Mouse (Mus musculus) urinary bladder, postnatal 4 days (tissue): ENCODE data around the gene Mgat4a.
A peak's percentile ranks its signal among the peaks of the same experiment; 100 is the strongest.

Experiments
- DNase-seq, 2 experiments: peaks; one replicate each; pipeline ENCODE4 v3.0.0; 2021 to 2022; ENCODE audit warnings: low spot score in 2 of 2

Mgat4a gene

DNA sequence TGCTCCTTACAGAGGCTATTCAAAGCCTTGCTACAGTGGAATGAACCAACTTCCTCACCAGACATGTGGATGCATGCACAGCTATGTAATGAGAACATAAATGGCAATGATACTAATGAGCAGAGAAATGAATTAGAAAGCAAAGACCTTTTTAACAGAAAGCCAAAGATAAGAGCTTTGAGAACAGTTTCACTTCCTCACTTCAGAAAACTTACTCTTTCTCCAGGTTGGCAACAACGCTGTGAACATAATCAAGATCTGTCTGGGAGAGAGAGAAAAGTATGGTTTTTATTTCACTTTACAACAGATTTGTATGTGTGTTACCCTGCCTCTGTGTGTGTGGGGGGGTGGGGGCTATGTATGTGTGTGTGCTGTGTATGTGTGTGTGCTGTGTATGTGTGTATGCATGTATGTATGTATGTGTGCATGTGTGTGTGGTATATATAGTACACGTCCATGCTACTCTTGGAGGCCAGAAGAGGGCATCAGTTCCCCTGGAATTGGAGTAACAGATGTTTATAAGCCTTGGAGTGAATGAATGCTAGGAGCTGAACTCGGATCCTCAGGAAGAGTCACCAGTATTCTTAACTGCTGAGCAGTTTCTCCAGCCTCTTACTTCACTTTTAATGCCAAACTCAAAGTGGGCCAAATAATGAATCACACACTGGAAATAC lies 74.4 kb downstream of the Mgat4a start:
- DNase-seq, result no peak

DNA sequence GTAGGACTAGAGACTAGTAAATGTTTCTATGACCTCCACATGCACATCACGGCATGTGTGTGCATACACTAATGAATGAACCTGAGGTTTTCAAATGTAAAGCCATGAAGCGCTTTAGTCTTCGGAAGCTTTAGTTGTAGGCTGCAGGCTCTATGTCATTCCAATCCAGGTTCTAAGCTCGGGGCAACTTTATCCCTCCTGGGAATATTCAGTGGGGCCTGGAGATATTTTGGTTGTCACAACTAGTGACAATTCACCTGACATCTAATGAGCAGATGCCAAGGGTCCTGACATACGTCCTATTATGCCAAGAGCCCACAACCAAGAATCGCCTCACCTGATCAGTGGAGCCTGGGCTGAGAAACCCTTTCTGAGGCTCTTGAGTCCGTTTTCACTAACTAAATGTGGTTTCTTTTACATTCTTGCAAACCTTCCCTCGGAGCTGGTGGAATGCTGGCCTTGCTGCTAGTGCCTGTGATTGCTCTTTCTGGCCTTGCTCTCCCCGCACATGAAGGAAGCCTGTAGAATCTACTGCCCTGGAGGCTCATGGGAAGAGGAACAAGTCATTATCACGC lies 75.9 kb downstream of the Mgat4a start:
- DNase-seq, result no peak

DNA sequence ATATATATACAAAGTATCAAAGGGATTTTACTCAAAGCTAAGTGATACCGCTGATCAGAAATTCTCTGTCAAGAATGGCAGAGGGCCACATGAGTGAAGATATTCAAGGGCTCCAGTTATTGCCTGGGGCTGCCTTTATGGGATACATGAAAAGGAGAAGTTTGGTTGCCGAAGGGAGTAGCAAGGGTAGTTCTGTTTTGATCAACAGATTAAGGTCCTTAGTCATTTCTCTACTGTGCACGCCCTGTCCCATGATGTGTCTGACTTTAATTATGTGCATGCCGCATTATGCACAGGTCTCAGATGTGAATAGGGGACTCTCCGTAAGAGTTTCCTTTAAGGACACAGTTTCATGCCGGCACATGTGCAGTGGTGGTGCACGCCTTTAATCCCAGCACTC lies 83.3 kb downstream of the Mgat4a start:
- no peak for DNase-seq

DNA sequence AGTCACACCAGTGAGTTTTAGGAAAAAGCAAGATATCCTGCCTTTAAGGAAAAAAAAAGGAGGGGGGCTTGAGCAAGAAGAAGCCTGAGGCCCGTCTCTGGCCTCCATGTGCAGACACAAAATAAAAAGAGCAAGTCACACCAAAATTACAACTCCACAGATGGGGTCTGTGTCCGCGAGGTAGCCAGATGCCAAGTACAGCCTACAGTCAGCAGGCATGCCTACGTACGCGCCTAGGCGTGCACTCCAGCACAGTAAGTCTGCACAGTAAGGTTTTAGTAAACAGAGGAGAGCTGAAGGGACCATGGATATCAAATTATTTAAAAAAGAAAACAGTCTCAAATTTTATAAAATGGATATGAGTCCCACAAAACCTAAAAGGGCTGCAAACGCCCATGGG lies 89.5 kb downstream of the Mgat4a start:
- no peak for DNase-seq

DNA sequence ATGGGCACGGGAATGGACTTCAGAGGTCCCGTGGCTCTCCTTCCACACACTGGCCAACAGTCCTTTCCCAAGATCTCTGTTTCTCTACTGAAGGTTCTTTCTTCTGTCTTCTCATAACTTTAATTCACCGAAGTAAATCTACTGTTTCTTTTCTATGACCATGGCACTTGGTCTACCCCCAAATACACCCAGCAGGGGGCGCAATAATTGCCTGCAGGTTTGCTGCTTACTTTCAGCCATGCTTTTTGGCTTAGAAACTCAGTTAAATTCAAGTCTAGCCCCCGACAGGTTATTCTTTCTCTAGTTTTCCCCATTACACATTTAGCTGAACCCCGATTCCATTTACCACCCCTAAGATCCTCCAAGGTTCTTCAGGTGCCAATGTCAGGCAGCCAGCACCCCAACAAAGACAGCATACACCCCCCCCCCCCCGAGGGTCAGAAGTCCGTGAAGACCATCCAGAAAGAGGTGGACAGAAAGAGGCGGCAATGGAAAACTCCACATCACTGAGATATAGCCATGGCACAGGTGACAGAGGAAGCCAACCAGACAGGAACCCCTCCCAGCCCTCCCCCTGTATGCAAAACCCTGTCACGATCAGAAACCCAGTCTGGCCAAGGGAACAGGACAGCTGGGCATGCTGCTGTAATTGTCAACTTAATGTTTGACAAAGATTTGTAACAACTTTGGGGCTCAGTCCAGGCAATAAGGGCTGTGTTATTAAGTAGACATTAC lies 92.3 kb downstream of the Mgat4a start:
- DNase-seq, result peak in 1 of 2 experiments; percentile 66

DNA sequence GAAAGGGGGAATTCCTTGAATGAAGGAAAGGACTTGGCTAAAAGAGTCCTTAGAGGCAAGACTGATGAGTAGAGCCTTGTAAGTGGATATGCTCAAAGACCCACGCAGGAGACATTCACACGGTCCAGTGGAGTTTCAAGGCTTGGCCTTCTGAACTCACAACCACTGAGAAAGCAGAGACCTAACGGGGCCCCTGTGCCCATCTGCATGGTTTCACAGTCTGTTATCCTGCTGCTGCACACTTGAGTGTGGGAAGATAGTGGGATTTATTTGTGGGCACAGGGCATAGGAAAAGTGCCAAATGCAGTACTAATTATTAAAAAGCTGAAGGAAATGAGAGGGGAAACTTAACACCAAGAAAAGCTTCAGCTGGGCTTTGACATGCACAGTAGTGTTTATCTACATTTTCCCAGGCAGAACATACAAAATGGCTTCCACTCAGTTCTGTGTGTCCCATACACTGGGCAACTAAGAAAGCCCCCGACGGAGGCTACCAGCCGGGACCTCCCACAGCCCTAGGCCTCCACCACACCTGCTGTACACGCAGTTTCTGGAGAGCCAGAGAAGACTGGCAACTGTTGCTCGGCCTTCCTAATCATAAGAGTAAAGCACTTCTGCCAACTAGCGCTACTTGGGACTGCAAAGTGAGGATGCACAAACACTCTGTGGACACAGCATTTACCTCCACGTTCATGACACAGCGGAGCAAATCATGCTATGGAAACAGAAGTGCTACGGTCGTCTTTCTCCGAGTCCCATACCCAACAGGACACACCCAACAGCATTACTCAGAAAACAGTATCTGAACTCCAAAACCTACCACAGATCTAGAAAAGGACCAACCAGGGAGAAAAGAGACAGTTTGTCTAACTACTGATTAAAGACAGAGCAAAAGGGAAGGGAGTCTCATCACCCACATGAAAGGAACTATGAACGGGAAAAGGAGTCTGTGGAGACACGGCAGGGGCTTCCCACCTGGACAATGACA lies 97.7 kb downstream of the Mgat4a start:
- DNase-seq, result no peak

DNA sequence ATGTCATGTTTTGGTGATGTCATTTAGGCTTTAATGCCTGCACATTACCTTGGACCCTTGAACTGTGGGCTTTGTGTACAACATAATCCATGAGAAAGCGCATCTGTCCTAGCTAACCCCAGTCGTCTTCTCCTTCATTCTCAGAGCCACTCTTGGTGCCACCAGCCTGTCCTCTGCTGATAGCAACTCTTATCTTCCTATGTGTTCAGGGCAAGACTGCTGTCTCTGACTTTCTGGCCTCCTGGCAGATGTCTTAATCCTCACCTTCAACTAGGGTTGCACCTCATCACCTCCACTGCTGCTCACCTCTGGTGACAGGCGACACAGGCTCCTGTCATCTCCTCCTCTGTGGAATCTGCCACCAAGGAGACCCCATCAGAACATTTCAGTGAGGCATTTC lies 104.4 kb downstream of the Mgat4a start:
- no peak for DNase-seq

DNA sequence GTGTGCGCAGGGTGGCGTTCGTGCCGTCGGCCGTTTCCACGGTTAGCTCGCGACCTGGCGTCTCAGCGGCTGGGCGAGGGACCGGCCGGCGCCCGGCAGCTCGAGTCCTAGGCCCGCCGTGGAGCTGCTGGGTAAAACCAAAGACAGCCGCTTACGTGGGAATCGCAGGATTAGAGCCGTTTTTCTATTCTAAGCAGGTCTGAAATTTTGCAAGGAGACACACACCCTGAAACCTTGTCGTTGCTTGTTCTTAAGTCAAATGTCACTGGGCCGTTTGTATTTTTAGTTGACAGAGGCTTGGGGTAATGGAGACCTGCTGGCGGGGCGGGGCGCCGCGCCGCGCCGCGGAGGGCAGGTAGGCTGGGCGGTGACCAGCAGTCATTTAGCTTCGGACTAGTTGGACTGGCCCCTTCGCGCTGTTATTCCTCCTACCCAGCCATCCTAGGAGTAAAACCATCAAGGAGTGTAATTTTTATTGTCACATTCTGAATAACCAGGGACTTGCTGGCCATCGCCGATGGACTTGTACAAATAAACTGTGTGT lies 110.4 kb downstream of the Mgat4a start:
- no peak for DNase-seq

DNA sequence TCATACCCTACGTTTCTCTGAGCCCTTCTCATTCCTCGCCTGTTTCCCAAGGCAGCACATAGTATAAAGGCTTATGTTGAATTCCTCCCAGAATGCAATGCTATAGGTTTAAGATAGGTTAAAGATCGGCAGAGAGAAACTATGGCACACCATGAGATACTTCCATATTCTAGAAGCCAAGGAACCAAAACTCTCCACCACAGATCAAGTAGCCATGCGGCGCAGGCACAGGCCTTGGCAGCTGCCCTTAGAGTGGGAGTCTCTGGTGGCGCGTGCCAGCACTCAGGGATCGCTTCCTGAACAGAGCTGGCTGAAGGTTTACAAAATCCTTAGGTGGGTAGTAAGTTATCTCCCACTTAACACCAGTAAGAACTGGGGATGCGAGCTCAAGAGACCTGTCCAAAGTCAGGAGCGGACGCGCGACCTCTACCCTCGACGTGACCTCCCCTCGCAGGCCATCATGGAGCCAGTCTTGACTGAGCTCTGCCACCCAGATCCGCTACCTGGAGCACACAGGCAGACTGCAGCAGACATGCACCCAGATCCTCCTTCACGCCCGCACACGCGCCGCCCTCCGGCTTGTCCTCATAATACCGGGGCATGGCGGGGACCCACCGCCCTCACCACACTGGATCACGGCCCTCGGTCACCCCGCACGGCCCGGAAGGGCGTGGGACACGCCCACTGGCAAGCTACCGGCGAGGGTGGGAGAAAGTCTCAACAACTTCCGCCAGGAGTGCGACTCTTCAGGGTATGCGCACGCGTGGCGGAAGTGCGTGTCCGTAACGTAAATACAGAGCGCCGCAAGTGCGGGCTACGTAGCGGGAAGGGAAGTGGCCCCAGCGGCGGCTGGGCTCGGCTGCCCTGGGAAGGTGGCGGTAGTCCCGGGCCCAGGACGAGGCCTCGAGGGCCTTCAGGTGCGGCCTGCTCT lies 111.2 kb downstream of the Mgat4a start, which contains the start of the genes Coa5 and Unc50:
Gene Coa5 (minus strand): TSS at position 738 of the 931 bp plus-strand sequence.
Gene Unc50 (plus strand): TSS at position 774 of the 931 bp plus-strand sequence.
- peak; percentile 90 to 91 for DNase-seq

DNA sequence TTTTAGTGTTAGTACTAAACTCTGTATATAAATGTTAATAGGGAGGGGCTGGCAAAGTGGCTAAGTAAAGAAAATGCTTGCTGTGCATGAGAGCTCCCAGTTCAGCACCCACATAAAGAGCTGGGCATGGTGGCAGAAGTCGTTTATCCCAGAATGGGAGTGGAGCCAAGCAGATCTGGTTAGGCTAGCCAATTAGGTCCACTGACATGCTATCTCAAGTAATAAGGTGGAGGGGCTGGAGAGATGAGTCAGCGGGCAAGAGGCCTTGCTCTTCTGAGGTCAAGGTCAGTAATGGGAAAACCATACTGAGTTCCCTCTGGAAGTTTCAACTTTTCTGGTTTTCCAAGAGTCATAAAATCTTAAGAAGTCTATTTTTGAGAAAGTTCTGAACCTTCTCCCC lies 111.9 kb downstream of the Mgat4a start:
- no peak for DNase-seq

DNA sequence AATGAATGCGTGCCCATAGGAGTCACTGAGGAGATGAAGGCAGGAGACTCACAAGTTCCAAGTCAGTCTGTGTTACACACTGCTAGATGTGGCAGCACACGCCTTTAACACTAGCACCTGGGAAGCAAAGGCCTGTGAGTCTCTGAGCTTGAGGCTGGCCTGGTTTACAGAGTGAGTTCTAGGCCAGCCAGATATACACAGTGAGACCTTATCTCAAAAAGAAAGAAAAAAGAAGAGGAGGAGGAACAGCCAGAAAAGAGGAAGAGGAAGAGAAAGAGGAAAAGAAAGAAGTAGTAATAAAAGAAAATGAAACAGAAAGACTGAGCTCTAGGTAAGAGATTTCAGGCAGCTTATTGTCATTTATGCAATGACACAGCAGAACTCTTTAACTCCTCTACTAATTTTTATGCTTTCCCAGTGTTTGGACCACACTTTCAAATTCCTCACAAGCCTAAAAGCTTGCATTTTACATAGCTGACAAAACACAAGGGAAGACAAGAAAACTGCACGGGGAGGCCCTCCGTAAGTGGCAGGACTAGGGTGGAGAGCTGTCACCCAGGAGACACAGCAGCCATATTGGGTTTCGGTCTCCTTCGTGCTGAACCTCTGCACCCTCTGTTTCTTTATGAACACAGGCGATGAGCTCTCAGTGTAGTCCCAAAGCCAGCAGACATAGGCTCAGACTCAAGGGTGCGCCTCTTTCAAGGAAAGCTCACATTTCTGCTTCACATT lies 113.5 kb downstream of the Mgat4a start:
- no peak for DNase-seq

DNA sequence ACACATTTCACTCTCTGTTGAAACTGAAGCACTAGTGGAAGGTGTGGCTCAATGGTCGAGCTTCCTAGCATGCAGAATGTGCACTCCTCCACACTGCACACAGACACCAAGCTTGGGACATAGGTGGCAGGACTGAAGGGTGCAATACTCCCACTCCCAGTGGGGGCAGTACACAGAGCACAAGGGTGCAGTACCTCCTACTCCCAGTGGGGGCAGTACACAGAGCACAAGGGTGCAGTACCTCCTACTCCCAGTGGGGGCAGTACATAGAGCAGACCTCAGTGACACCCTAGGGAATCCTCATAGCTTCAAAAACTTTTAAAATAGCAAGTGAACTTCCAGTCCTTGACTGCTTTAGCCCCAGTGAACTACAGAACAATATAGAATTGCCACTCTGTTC lies 121.4 kb downstream of the Mgat4a start:
- peak; percentile 53 to 69 for DNase-seq

DNA sequence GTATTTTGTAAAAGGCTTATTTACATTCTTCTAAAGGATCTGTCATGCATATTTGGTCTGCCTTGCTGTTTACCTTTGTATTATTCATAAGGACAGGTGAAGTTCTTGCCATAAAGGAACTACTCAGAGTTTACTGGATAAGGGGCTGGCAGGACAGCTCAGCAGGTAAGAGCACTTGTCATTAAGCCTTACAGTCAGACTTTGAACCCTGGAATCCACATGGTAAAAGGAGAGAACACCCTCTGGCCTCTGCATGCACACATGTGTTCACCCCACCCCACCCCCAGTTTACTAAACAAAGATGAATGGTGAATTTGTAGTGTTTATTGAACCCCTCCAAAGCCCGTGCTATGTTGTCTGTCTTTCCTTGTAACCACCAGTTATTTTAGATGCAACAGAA lies 125.4 kb downstream of the Mgat4a start:
- no peak for DNase-seq

DNA sequence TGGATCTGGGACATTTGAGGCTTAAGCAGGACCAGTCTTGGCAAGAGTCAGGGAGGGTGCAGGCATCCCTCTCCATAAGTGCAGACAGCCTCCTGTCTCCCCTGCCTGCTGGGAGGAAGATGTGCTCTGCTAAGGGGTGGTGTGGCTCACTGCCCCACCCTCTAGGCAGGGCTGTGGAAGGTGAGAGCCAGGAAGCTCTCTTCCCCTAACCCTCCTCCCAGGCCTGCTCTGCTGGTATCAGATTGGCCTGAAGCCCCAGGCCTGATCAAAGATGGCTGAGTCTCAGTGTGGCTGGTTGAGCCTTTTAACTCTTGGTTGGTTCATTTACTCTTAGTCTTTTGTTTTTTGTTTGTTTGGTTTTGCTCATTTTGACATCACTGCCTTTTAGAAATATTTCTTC lies 131.2 kb downstream of the Mgat4a start:
- no peak for DNase-seq

DNA sequence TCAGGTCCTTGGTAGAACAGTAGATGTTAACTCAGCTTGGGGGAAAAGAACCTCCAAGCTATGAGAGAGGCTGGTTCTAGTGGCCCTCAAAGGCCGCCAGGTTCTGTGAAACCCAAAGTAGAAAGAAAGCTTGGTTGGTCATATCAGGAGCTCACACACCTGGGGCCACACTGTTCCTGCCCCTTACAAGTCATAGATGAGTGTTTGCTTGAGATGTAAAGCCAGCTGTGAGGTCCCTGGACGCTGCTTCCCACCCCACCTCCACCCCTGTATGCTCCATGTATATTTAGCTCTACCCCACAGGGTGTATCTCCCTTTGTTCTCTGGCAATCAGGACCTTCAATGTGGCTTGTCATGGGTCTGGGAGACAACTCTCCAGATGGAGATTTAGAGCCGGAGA lies 132.1 kb downstream of the Mgat4a start:
- no peak for DNase-seq

DNA sequence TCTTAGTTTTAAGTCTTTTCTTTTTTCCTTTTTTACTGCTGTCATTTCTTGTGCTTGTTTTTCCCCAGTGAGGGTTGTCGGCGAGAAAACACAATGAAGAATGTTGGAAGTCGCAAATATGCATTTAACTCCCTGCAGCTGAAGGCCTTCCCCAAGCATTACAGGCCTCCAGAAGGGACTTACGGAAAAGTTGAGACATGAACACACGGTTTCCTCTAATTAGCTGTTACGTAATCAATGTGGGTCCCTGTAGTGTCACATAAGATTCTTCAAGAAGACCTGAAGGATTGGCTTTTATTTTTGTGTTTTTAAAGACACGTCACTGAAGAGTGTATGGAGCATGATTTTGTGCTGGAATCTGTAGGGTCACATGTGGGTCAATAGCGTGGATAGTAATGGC lies 132.8 kb downstream of the Mgat4a start:
- DNase-seq, result no peak

DNA sequence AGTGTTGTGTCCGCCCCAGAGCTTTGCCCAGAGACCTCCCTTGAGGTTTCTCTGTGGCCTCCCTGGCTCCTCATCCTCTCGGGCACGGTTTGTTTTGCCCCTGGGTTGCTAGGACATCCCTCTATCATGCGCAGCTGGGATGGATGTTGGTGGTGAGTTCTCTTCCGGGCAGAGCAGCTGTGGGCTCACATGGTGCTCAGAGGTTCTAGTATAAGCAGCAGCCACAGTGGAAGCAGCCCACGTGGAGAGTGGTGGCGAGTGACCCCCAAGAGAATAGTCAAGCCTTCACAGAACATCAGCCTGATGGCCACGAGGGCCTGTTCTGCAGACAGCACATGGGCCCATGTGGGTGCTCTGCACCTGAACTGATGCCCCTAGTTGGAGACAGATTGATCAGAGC lies 133.6 kb downstream of the Mgat4a start:
- no peak for DNase-seq

DNA sequence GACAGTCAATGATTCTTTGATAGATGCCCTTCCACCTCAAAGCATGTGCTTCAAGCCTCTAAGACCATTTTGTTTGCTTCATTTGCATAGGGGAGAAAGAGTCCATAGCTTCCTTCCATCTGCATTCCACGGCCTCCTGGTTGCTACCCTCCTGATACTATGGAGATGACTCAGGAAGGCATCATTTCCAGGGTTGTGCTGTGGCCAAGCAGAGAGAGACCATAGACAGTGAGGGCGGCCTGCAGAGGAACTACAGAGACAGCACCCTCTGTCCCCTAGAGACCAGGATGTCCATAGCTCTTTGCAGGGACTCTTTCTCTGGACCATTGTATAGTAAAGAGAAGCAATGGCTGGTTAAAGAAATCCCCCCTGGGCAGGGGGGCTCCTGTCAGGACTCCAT lies 135.7 kb downstream of the Mgat4a start:
- no peak for DNase-seq

DNA sequence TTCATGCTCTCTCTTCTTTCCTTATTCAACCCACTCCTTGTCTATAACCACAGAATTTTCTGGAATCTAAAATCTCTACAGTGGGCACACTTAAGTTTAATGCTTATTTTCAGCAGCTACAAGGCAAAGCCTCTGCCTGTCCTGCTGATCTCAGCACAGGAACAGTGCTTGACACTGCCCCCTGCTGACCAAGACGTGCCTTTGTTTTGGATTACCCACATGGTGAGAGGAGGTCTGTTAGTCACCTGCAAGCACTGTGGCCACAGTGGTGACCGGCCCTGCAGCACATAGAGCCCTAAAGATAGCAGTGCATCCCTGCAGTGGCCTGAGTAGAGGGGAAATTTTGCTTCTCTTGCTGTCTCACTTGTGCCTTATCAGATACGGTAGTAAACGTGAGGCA lies 139.1 kb downstream of the Mgat4a start:
- DNase-seq, result no peak

DNA sequence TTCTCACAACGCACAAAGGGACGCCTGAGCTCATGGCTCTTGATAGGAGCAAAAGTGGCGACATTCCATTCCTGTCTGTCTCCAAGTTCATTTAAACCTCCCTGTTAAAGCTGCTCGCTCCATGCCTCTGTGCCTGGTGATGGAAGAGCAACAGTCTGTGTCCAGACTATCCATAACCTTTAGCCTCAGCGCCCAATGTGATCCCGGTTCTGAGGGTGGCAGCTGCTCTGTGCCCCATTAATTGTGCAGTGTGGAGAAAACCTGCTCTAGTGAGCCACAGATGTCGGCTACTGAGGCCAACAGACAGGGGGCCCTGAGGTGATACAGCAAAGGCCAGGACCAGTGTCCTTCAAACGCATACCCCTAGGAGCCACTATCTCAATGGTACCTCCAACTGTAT lies 141.1 kb downstream of the Mgat4a start:
- DNase-seq, result no peak
